Mouse (Mus musculus): ENCODE data around the gene Sfmbt1.

Sfmbt1 gene

DNA sequence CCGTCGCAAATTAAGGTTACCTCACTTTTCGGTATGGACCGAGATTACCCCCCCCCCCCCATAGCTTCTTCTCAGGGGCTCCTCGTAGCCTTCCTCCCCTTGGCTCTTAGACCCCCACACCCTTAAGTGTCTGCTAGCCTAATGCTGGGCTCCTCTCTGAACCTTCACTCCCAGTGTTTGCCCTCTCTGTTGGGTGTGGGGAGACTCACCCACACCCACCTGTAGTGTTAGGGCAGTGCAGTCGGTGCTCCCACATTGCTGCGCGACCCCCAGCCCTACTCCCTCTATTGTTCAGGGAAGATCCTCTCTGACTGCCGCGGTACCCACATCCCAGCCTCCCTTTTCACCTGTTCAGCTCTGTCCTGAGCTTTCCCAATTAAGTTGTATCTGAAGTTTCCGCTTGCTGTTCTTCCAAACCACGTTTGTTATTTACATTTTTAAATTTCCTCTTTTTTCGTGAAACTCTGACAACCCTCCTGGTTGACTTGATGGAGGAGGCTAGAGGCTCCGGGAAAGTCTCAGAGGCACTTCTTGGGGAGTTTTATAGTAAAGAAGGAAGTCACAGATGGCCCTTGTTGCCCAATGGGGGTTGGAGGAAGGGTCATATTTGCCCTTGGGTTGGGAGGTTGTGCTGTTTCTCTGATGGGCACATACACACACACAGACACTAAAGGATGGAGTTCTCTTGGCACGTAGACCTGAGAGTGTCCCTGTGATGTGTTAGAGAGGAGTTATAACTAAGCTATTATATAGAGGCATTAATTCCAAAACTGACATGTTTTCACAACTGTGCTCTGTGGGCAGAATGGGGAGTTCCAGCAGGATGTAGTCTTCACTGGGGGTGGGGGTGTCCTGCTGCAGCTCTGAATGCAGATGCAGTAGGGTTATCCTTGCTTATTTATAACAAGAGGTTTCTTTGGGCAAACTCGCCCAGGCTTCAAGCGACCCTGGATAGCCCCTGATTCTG lies 111.8 kb downstream of the Sfmbt1 start:
- DNase-seq, result no peak

DNA sequence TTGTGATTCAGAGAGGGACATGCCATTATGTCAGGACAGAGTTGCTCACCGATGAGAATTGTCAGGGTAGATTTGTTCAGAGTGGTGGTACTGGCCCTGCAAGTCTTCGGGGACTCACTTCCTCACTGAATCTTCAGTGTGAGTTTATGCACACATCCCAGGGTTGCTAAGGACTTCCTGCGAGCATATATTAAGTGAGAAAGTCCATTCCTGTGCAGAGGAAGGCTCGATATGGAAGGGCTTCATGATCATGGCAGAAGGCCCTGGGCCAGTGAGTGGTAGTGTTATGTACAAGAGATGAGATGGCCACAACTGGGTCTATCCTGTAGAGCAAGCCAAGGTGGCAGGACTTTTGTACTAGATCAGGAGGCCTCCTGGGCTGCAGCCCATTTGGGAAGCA lies 112.8 kb downstream of the Sfmbt1 start:
- no peak for DNase-seq

DNA sequence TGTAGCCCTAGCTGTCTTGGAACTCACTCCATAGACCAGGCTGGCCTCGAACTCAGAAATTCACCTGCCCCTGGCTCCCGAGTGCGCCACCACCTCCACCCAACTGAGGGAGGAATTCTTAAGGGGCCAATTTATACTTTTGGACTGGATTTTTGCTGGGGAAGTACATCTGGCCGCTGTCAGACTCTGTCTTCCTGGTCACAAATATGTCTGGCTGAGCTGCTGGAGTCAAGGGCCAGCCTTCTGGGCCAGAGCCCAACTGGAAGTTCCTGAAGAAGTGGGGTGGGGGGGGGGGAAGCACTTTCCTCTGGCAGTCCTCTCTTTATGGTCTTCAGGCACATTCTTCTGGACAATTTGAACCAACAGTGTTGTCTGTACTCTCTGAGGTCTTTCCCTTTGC lies 113.4 kb downstream of the Sfmbt1 start:
- DNase-seq, result no peak

DNA sequence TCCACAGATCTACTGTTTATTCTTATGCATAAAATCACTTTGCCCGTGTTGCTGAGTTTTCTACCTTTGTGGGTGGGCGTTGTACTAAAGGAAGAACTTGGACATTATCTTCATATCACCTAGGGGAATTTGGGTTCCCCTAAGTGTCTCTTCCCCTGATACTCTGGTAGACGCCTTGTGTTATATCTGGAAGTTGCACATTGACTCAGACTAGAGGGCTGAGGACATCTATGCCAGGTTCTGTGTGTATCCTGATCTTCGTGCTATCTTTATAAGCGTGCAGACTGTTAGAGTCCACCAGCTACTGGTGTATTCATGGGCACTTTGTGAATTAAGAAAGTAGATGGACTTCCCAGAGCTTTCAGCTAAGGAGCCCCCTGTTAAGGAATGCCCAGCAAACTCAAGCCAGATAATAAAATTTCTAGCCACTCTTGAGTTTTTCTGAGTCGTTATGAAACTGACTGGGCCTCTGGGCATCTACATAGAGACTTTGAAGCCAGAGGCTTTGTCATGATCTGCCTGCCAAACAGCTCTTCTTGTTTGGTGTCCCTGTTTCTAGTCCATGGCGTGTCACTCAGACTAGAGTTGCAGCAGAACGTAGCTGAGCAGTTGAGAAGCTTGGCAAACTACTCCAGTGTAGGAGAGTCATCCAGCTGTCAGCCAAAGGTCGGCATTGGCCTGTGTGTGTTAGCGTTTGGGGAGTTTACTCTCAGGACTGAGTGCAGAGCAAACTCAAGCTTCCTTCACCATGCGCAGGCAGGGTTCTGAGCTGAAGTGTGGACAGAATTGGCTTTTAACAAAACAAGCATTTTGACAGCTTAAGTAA lies 114.2 kb downstream of the Sfmbt1 start:
- DNase-seq, result no peak

DNA sequence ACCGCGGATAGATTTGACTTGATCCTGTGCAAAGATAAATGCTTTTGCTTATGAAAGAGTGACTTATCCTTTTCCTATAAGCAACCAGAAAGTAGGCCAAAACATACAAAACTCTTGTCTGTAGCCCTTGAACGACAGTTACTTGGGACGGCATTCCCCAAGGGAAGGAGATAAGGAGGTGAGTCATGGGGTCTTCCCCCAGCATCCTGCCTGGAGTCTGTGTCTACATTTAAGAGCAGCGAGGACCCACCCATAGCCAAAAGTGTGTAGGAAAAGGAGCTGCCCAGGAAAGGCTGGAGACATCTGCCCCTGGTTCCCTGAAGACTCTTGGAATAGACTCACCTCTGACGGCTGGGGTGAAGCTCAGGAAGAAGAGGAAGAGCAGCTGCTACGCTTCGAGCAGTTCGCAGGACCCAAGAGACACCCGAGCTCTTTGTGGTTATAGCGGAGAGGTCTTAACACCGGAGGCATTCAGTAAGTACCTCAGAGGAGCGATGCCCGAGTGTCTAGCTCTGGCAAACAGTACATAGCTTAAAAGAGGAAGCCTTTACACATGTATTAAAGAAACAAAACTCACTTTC lies 122.9 kb downstream of the Sfmbt1 start:
- no peak for DNase-seq

DNA sequence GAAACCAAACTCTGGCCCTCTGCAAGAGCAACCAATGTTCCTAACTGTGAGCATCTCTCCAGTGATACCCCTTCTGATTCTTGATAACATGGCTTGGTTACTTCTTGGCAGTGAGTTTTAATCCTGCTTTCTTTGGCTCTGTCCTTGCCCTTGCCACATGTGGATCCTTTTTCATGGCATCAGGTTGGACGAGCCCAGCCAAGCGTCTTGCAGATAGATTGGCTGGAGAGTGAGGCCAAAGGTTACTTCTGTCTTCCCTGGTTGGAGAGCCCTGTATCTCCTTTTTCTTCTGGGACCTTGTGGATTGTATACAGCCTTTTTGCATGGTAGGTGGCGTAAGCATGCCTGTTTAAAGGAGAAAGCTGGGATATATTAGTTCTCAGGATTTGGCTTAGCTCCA lies 129.1 kb downstream of the Sfmbt1 start:
- no peak for DNase-seq

DNA sequence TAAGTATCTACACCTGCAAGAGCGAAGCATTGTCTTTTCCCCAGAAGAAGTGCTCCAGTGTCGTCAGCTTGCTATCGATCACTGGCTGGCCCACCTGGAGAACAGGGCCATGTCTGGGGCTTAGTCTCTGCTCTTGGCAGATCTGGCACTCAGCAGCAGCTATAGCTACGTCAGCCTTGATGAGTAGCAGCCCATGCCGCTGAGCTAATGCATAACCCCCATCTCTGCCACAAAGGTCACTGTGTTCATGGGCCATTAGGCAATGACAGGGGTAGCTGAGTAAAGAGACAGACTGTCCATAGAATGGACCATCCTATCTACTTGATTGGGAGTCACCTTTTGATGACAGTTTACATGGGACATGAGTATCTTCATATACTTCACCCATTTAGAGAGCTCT lies 135.9 kb downstream of the Sfmbt1 start:
- DNase-seq, result no peak

DNA sequence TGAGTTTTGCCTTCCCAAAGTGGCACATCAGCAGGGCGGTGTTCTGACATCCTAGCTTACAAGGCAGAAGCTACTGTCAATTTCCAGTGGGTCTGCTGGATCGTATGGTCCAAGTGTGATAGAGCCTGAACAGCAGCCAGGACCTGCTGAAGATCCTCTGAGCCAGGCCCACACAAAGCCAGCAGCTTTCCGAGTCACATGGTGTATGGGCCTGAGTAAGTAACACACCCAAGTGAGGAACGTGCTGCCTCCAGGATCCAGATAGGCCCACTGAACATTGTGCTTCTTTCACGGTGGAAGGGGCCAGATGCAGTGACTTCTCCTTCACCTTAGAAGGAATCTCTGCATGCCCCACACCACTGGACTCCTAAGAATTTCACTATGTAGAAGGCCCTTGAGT lies 137.7 kb downstream of the Sfmbt1 start:
- DNase-seq, result no peak

DNA sequence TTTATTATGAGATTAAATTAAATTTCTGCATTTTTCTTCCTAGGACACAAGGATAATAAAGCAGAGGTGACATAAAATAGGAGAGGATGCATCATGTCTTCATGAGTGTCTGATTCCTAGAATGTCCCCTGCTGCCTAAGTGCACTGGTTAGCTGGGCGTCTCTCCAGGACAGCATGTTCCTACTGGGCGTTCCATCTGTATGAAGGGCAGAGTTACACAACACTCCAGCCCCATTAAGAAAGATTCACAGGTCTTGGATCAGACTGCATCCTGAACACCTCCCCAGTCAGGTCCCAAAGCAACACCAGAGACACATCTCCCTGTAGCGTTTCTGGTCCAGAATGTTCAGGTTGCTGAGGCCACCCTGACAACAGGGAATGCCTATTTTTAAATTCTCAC lies 140.7 kb downstream of the Sfmbt1 start:
- no peak for DNase-seq

DNA sequence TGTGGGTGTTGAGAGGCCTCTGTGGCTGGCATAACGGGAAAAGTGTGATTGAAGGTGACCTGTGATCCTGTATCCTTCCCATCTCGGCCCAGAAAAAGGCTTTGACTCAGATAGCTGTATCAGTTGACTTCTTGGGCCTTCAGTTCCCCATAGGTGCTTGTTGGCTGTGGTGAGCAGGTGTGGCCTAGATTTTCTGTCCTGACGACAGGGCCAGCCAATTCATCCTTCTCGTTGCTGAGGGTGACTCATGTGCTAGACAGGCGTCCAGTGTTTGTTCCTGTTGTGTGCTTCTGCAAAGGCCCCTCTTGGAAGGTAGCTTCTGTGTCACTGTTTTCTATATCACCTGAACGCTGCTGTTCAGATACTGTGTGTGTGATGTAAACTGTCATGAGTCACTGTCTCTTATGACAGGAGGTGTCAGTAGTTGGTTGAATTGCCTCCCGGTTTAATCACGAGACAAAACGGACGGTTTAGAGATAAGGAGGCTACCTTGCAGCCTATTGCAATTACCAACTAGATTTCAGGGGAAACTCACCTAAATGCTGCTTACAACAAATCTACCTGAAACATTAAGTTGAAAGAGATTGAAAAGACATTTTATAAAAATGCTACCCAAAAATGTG lies 142.3 kb downstream of the Sfmbt1 start:
- no peak for DNase-seq

DNA sequence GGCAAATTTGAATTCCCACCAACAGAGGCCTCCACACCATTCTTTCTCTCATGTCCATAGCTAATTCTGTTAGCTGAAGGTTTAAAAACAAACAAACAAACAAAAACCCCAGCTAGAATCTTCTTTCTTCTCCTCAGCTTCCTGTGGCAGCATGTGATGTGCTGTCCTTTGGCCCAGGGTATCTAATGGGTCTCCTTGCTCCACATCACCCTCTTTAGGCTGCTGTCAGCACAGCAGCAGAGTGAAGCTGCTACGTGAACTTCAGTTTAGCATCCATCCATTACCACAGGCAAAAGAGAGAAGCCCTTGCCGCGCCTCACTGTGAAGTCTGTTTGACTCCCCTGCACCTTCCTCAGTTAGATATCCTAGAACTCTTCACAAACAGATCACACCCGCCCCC lies 143.3 kb downstream of the Sfmbt1 start:
- DNase-seq, result no peak

DNA sequence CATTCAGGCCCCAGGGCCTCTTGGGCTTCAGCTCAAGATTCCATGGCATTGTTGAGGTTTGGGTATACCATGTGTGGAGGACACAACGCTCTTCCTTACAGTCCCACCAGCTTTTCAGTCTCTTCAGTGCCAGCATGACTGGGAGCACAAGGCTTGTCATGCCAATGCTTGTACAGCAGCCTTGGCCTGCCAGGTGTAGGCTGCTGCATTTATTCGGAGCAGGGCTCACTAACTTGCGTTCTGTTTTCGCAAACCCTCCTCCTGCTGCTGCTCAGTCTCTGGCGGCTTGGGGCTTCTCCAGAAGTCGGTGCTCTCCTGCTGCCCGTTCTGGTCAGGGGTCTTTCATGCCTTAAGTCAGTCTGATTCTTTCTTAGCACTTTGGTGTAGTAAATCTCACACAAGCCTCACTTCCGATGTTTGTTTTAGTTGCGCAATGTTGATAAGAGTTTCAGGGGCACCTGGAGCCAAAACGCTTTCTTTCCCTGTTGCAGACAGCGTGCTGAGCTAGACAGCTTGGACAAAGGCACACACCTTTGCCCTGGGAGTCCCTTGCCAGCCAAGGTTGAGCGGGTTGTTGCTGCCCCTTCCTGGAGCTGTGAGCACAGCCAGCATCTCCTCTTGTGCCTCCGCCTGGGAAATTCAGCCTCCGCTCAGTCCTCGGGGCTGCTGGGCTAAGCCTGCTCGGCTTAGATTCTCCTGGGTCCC lies 146.9 kb downstream of the Sfmbt1 start:
- no peak for DNase-seq

DNA sequence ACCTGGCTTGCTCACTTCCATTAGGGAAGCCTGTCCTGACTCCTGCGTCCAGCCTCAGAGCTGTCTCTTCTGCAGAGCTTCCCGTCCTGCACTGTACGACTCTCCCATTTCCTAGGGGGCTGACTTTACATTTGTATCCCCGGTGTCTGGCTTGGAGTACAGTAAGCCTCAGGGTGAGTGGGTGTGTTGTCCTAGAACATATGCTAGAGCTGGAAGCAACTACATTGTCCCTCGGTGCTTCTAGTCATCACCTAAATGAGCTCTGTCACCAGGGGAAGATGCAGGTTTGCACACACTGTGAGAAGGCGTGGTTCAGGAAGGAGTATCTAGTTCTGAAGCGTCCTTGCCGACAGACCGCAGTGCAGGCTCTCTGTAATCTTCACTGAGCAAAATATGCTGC lies 147.7 kb downstream of the Sfmbt1 start:
- no peak for DNase-seq

DNA sequence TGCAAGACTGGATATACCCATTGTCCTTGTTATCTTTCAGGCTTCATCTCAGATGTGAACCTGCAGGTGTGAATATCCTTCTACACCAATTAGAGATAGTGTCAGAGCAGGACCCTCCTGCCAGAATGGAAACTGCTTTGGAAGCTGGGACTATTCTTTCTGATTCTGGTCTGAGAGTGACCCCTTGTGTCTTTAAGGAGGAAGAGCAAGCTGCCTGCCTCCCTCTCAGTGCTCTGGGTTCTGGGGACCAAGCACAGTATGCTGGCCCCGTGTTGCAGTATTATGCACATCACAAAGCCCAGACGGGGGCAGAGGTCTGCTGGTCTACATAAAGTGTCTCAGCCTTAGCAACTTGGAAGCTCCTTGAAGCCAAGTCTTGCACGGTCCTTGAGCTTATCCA lies 150.7 kb downstream of the Sfmbt1 start:
- DNase-seq, result peak; percentile 32

DNA sequence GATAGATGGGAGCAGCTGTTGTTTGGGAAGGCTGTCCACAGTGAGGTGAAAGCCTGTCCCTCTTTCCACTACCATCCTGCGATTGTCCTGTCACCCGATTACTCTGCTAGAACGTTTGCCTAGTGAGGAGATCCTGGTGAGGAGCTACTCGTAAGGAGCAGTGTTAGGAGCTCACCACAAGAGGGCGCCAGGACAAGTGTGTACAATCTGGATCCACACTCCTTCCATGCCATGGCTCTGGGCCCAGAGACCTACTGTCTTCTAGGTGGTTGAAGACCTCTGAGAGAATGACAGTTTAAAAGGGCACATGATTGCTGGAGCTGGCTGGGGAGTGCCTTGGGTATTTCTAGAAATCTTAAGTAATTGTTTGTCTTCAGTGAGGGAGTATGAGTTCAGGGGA lies 152.4 kb downstream of the Sfmbt1 start:
- peak; percentile 77 for DNase-seq

DNA sequence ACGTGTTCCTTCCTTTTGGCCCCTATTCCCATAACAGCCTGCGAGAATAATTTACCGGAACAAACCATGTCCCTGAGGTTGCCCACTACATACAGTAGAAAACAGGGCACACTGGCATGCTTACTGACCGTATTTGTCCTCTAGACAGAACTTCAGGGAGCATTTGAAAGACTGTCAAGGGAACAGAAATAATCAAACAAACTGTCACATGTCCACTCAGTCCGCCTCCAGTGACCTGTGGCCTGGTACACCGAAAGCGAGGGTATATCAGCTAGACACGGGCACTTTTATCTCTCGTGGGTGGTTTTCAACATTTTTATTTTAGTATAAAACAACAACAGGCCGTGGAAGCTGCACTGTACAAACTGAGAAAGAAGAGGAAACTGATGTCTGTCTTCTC lies 154.2 kb downstream of the Sfmbt1 start:
- no peak for DNase-seq

DNA sequence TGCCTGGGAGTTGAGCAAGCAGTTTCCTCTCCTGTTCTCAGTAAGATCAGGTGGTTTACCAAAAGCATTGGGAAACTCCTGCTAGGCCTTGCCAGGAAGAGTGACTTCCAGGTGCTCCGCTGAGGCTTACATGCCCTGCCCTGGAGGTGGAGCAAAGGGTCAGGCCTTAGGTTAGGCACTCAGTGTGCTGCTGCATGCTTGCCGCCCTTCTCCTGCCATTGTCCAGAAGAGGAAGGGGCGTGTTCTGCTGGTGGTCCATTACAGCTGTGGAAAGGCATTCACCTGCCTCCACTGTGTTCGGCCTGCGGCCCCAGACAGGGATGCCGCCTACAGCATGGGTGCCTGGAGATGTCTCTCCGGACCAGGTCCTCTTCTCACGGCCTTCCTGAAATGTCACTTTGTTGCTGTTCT lies 154.7 kb downstream of the Sfmbt1 start:
- no peak for DNase-seq

DNA sequence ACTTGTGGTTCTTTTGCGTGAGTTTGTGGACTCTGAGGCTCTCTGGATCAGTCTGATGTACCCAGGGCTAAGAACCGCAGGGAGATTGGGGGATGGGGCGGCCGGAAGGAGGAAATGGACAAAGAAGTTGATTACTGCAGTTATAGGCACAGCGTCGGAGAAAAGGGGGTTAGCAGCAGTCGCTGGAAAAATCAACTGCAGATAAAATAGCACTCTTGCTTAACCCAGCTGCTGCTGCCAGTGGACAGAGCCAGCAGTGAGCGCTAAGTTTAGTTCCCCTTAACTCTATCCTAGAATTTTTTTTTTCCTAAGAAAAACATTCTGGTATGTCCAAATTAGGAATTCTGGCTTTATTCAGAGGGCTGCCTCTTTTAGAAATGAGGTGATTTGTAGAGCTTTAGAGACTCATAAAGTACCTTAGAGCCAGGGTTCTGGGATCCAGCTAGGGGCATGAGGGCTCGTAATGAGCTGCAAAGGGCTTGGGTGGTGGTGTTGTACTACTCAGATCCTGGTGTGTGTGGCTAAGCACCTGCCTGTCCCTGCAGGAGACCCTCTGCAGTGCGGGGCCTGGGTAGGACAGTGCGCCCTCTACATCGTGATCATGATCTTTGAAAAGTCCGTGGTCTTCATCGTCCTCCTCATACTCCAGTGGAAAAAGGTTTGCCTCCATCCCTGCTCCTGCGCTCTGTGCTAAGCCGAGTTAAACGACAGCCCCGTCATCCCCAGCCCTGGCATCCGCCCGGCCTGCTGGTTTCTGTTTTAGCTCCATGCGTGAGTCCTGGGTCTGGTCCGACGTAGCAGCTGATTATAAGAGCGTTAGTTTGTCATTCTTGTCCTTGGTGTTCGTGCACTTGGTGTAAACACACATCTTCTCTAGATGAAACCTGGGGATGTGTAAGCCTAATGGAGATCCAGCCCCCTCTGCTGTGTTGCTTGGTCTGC lies 155.8 kb downstream of the Sfmbt1 start:
- DNase-seq, result no peak
